27 mouse cellular contexts compared by ENCODE assay signal in genomic region chr10:110586029-110586428, GRCm38 (mm10).
DNase-seq lines count a peak whose midpoint lies in the region; ATAC-seq and TF ChIP-seq lines count a peak whose summit lies in the region.
"Had no signal": no experiment of that assay in that cellular context is flagged by ENCODE, and none has a peak within 500 bp of the region (broad histone marks: within the 10 kb centered on the region; RNA-seq: fewer than 3 reads in every experiment).

No protein-coding gene starts in this region.

- H3K27ac ChIP-seq in lung, postnatal 0 days (ENCODE audit: low read length): no peak overlapping the region
- no peak overlapping the region for H3K27ac ChIP-seq in limb, embryonic 10.5 days
- H3K27ac ChIP-seq in liver, embryonic 11.5 days (ENCODE audit: low read depth, low read length): no peak overlapping the region
- H3K27ac ChIP-seq: gastrocnemius, adult 2 months; hindbrain, embryonic 13.5 days; liver, embryonic 12.5 days; midbrain, embryonic 10.5 days; midbrain, embryonic 15.5 days had no signal

- no peaks in the 10 kb centered on the region for H3K27me3 ChIP-seq in lung, postnatal 0 days (replicated peaks; ENCODE audit: insufficient read depth, low read length)
- H3K27me3 ChIP-seq in limb, embryonic 10.5 days (ENCODE audit: low read depth, poor library complexity, severe bottlenecking): no peaks in the 10 kb centered on the region
- no peaks in the 10 kb centered on the region for H3K27me3 ChIP-seq in liver, embryonic 11.5 days (replicated peaks; ENCODE audit: control insufficient read depth, insufficient read depth, low read length)
- H3K27me3 ChIP-seq: heart, embryonic 12.5 days; hindbrain, embryonic 13.5 days; liver, embryonic 12.5 days; midbrain, embryonic 15.5 days had no signal

- H3K36me3 ChIP-seq in lung, postnatal 0 days (ENCODE audit: insufficient read depth, low read length): no peaks in the 10 kb centered on the region
- no peaks in the 10 kb centered on the region for H3K36me3 ChIP-seq in limb, embryonic 10.5 days
- H3K36me3 ChIP-seq in liver, embryonic 11.5 days (ENCODE audit: control insufficient read depth, insufficient read depth, low read length): no peaks in the 10 kb centered on the region
- H3K36me3 ChIP-seq: heart, embryonic 12.5 days; hindbrain, embryonic 13.5 days; liver, embryonic 12.5 days; midbrain, embryonic 10.5 days; midbrain, embryonic 15.5 days had no signal

- no peak for TF ChIP-seq EP300 in lung, postnatal 0 days (IDR thresholded peaks at IDR 0.05)

- peak; percentile 57 for DNase-seq in lung, postnatal 0 days (ENCODE audit: low spot score)
- DNase-seq in lung, postnatal 10 days: no peak
- DNase-seq in embryo, embryonic 9.5 days (ENCODE audit: extremely low spot score): peak; percentile 14
- DNase-seq in limb, embryonic 10.5 days (ENCODE audit: low spot score): peak; percentile 40
- DNase-seq in cerebellum, postnatal 10 days: no peak
- DNase-seq in cerebellum, postnatal 14 days: no peak
- no peak for DNase-seq in liver, embryonic 11.5 days (ENCODE audit: low spot score)
- DNase-seq: adrenal gland, postnatal 14 days; cerebellum, adult 11 months; cerebellum, postnatal 25 days; gastrocnemius, adult 2 months; gastrocnemius, postnatal 36 days; heart, adult 18-20 months; heart, postnatal 4 days; kidney, adult 9 months; kidney, postnatal 10 days; liver, postnatal 0 days; right cerebral cortex, postnatal 4 days; thymus, postnatal 4 days had no signal

- no peak overlapping the region for H3K9ac ChIP-seq in lung, postnatal 0 days (replicated peaks; ENCODE audit: low read depth)
- H3K9ac ChIP-seq in liver, embryonic 11.5 days (ENCODE audit: low read depth, low read length): no peak overlapping the region
- H3K9ac ChIP-seq: heart, embryonic 12.5 days; hindbrain, embryonic 13.5 days; liver, embryonic 12.5 days; liver, postnatal 0 days; midbrain, embryonic 15.5 days had no signal

- H3K9me3 ChIP-seq in lung, postnatal 0 days (ENCODE audit: low read length): no peaks in the 10 kb centered on the region
- H3K9me3 ChIP-seq in limb, embryonic 10.5 days (replicated peaks): no peaks in the 10 kb centered on the region
- no peaks in the 10 kb centered on the region for H3K9me3 ChIP-seq in liver, embryonic 11.5 days (ENCODE audit: control insufficient read depth, low read length)
- H3K9me3 ChIP-seq: heart, embryonic 12.5 days; liver, embryonic 12.5 days; midbrain, embryonic 10.5 days; midbrain, embryonic 15.5 days had no signal

- H3K4me3 ChIP-seq in lung, postnatal 0 days (ENCODE audit: low read depth, low read length): no peak overlapping the region
- H3K4me3 ChIP-seq in limb, embryonic 10.5 days: no peak overlapping the region
- H3K4me3 ChIP-seq in liver, embryonic 11.5 days (ENCODE audit: low read depth, low read length): no peak overlapping the region
- H3K4me3 ChIP-seq: gastrocnemius, adult 2 months; heart, embryonic 12.5 days; hindbrain, embryonic 13.5 days; liver, embryonic 12.5 days; midbrain, embryonic 10.5 days; midbrain, embryonic 15.5 days had no signal

- TF ChIP-seq CTCF in lung, postnatal 0 days (IDR thresholded peaks at IDR 0.05): no peak

- H3K4me1 ChIP-seq in lung, postnatal 0 days (ENCODE audit: insufficient read depth, low read depth, low read length): peaks cover 6% of the 10 kb centered on the region; the same call in 1 of the 2 replicates
- H3K4me1 ChIP-seq in limb, embryonic 10.5 days: 0 out of 2 replicates have a peak, but pooled peaks cover 3% of the 10 kb centered on the region
- no peaks in the 10 kb centered on the region for H3K4me1 ChIP-seq in liver, embryonic 11.5 days (replicated peaks; ENCODE audit: control insufficient read depth, insufficient read depth, low read length)
- H3K4me1 ChIP-seq: liver, embryonic 12.5 days; midbrain, embryonic 10.5 days; midbrain, embryonic 15.5 days had no signal

- peak overlapping the region; percentile 19; the same call in 1 of the 2 replicates for H3K4me2 ChIP-seq in lung, postnatal 0 days (replicated peaks; ENCODE audit: low read depth, low read length)
- H3K4me2 ChIP-seq in liver, embryonic 11.5 days: no peak overlapping the region
- H3K4me2 ChIP-seq: heart, embryonic 12.5 days; hindbrain, embryonic 13.5 days; liver, embryonic 12.5 days; midbrain, embryonic 15.5 days had no signal

- ATAC-seq in lung, postnatal 0 days: peak; percentile 52
- ATAC-seq in liver, embryonic 11.5 days (replicated peaks; ENCODE audit: low FRiP score): no peak
- ATAC-seq: CD4-positive, CD25-positive, alpha-beta regulatory T cell, adult 4 months; forebrain, embryonic 14.5 days; intestine, postnatal 0 days; liver, embryonic 12.5 days; liver, postnatal 0 days; midbrain, embryonic 15.5 days had no signal

- WGBS in lung, postnatal 0 days: 61% methylated on average over 8 of the region's 8 CpGs
- WGBS in limb, embryonic 10.5 days: 28% methylated on average over 8 of the region's 8 CpGs
- WGBS in liver, embryonic 11.5 days: 57% methylated on average over 8 of the region's 8 CpGs

Comparison
In these comparisons a context has a peak if more than half of its experiments do, and no peak if none do; other contexts are left out.
1. DNase-seq: peak in lung, postnatal 0 days (single experiment), embryo, embryonic 9.5 days (single experiment) and limb, embryonic 10.5 days (single experiment); none in lung, postnatal 10 days (single experiment), cerebellum, postnatal 10 days (0 of 2), cerebellum, postnatal 14 days (0 of 2) and liver, embryonic 11.5 days (single experiment).